Mouse (Mus musculus) hindbrain, embryonic 16.5 days (tissue): ENCODE results near the gene Ttc39d. TPM values are rescaled to one million over a fixed set of nuclear protein-coding genes. Genes with fewer than 3 reads are reported as not detected.
"Not testable (repeated sequence)": the region's sequence is repeated elsewhere in the genome, so short reads cannot be mapped to it uniquely, and the experiment has no call there.

Experiments used
- ATAC-seq: fragments of 200-750 bp; cut with Nextera tagmentation; 2 replicates; pipeline ENCODE4 v1.8.0; 2017; ENCODE audit warnings: moderate TSS enrichment, moderate library complexity
- H3K27ac ChIP-seq: fragments of 300-500 bp; sonication (generic); 2 replicates; pipeline ENCODE4 v1.5.1; 2014; ENCODE audit warnings: low read depth, mild to moderate bottlenecking, control low read depth, low read length, moderate library complexity
- H3K27me3 ChIP-seq: fragments of 300-500 bp; sonication (generic); replicated peaks from 2 replicates; pipeline ENCODE4 v1.6.1; 2014; ENCODE audit warnings: low read length; ENCODE audit not compliant: control insufficient read depth, insufficient read depth
- H3K36me3 ChIP-seq: fragments of 300-500 bp; sonication (generic); 2 replicates; pipeline ENCODE4 v1.6.1; 2014; ENCODE audit warnings: mild to moderate bottlenecking, low read length, moderate library complexity, mixed read lengths; ENCODE audit not compliant: control insufficient read depth, insufficient read depth
- H3K4me1 ChIP-seq: fragments of 300-500 bp; sonication (generic); 2 replicates; pipeline ENCODE4 v1.6.1; 2014; ENCODE audit warnings: low read depth, low read length; ENCODE audit not compliant: control insufficient read depth, insufficient read depth
- H3K4me2 ChIP-seq: fragments of 300-500 bp; sonication (generic); 2 replicates; pipeline ENCODE4 v1.6.1; 2014; ENCODE audit warnings: mild to moderate bottlenecking, low read length, control low read depth, moderate library complexity
- H3K4me3 ChIP-seq: fragments of 300-500 bp; sonication (generic); 2 replicates; pipeline ENCODE4 v1.5.1; 2014; ENCODE audit warnings: mild to moderate bottlenecking, low read length, control low read depth, moderate library complexity
- H3K9ac ChIP-seq: fragments of 300-500 bp; sonication (generic); 2 replicates; pipeline ENCODE4 v1.6.1; 2014; ENCODE audit warnings: low read depth, mild to moderate bottlenecking, control low read depth, low read length, moderate library complexity
- H3K9me3 ChIP-seq: fragments of 300-500 bp; sonication (generic); 2 replicates; pipeline ENCODE4 v1.6.1; 2014; ENCODE audit warnings: mild to moderate bottlenecking, low read length, moderate library complexity; ENCODE audit not compliant: control insufficient read depth
- WGBS: fragments of 180-500 bp; shearing (Covaris S2); extraction: QIAGEN DNeasy Blood & Tissue Kit; methylation state at CpG from one replicate; pipeline ENCODE4 v1.1.7; 2014; 5-methylcytosine and 5-hydroxymethylcytosine counted together
- polyA plus RNA-seq: library from polyadenylated mRNA; unstranded; fragments of >200 nt; fragmentation: Nextera tagmentation; extraction: Ambion mirVana; gene quantifications from 2 replicates; pipeline ENCODE4 v1.2.1, GENCODE M21; 2015

Ttc39d gene
- polyA plus RNA-seq, 1 experiment from 2014 or later: 0.10 TPM

DNA sequence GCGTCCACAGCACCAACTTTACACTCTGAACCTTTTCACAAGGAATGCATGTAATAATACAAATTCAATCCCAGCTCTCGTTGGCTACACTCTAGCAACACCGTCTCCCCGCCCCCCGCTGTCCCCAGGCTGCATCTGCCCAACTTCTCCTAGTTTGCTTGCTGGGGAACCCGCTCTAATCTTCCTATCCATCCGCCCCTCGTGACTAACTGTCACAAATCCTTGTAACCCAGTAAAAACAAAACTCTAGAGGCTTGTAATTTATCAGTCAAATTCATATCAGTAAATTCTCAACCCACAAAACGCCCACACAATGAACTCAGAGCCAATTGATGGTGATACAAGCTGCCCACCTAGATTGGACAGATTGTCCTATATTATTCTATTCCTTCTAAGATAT lies 13.9 kb downstream of the Ttc39d start:
- no peak overlapping the region for H3K27ac ChIP-seq
- H3K9ac ChIP-seq: no peak overlapping the region
- 70% methylated on average over 9 of the region's 9 CpGs for WGBS
- H3K27me3 ChIP-seq: 0 out of 2 replicates have a peak, but pooled peaks cover 3% of the 10 kb centered on the region
- no peak overlapping the region for H3K4me2 ChIP-seq
- H3K4me3 ChIP-seq: no peak overlapping the region
- peaks cover 5% of the 10 kb centered on the region for H3K4me1 ChIP-seq
- ATAC-seq: no peak
- no peaks in the 10 kb centered on the region for H3K9me3 ChIP-seq
- no peaks in the 10 kb centered on the region for H3K36me3 ChIP-seq

DNA sequence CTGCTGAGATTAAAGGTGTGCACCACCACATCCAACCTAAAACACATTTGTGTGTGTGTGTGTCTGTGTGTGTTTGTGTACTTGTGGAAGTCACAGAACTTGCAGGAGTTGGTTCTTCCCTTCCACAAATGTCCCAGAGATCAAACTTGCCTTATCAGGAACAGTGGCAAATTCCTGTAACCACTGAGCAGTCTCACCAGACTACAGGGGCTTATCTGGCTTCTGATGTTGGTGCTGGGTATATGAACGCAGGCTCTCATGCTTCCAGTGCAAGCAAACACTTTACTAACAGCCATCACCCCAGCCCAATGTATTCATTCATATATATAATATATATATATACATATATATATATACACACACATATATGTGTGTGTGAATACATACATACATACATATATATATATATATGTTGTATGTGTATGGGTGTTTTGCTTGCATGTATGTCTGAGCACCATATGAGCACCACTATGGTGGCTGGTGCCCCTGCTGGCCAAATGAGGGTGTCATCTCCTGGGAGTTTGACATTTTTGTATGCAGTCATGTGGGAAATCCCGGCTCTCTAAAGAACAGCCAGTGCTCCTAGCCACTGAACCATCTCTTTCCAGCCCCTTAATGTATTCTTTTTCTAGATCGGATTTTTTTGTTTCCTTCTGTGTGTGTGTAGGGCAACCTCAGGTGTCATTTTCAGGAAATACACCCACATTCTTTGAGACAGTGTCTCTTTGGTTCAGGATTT lies 14.8 kb downstream of the Ttc39d start:
- WGBS: 65% methylated on average over 3 of the region's 3 CpGs
- peaks cover 5% of the 10 kb centered on the region for H3K4me1 ChIP-seq

DNA sequence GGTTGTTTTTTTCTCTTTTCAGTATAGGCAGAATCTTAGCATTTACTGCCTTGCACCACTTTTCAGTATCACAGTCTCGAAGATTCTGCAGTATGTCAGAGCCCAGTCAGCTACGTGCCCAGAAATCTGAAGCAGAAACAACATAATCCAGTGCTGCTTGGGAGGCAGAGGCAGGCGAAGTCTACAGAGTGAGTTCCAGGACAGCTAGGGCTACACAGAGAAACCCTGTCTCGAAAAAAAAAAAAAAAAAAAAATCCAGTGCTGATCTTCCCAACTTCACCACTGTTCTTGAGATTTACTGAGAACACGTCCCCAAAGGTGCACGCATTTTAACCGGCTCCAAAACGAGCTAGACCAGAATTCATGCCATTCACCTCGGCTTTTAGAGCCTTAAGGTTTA lies 16.6 kb downstream of the Ttc39d start:
- peak overlapping the region; percentile 76 for H3K9ac ChIP-seq
- H3K36me3 ChIP-seq: no peaks in the 10 kb centered on the region
- H3K4me3 ChIP-seq: peak overlapping the region; percentile 64
- ATAC-seq: peak; percentile 57
- peaks cover 5% of the 10 kb centered on the region for H3K4me1 ChIP-seq
- 5% methylated on average over 9 of the region's 9 CpGs for WGBS
- peak overlapping the region; percentile 66 for H3K27ac ChIP-seq
- H3K27me3 ChIP-seq: 0 out of 2 replicates have a peak, but pooled peaks cover 3% of the 10 kb centered on the region
- peak overlapping the region; percentile 81 for H3K4me2 ChIP-seq
- H3K9me3 ChIP-seq: no peaks in the 10 kb centered on the region

More for the DNA sequence above, 14.8 kb downstream of the Ttc39d start:
- no peak for ATAC-seq
- no peaks in the 10 kb centered on the region for H3K9me3 ChIP-seq
- no peak overlapping the region for H3K4me2 ChIP-seq
- H3K27ac ChIP-seq: no peak overlapping the region
- H3K9ac ChIP-seq: no peak overlapping the region
- H3K27me3 ChIP-seq: 0 out of 2 replicates have a peak, but pooled peaks cover 3% of the 10 kb centered on the region
- H3K36me3 ChIP-seq: no peaks in the 10 kb centered on the region
- no peak overlapping the region for H3K4me3 ChIP-seq

DNA sequence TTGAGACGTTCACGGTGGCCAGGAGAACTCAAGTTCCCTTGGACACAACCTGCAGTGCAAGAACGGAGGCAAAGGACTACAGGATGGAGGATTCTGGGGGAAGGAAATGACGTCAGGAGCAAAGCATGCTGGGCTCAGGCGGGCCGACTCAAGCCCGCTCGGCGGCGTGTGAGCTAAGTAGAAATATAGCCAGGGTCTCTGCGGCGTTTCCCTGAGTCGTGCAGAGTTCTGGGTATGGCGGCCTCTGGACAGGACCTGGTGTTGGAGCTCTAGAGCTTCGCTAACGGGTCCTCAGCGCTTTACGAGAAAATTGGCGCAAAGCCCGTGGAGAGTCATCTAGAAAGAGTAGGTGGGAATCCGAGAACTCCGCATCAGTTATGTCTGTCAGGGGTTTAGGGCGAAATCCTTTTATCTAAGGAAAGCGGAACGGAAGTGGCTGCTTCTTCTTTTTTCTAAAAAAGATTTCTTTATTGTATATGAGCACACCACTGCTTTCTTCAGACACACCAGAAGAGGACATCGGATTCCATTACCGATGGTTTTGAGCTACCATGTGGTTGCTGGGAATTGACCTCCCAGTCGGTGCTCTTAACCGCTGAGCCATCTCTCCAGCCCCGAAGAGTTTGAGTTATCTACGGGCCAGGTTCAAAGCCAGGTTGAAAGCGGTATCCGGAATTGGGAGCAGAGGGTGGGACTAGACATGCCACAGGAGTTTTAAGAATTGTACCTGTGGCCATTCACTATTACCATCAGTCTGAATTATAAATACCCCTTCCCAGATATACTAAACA lies 17.3 kb downstream of the Ttc39d start, which contains the start of gene Gemin6:
Gene Gemin6, plus strand, starts transcription at position 116 of the 791 bp plus-strand sequence.
- Histone ChIP-seq H3K4me3 (peak within 1 kb of the TSS; percentile 64), H3K27me3 (0 out of 2 replicates have a peak, but pooled peaks cover 3% of the 10 kb centered on the region), H3K27ac (peak within 1 kb of the TSS; percentile 66), H3K4me2 (peak within 1 kb of the TSS; percentile 81), H3K36me3 (no peaks in the 10 kb centered on the region), H3K9ac (peak within 1 kb of the TSS; percentile 76), H3K9me3 (no peaks in the 10 kb centered on the region), H3K4me1 (peaks cover 5% of the 10 kb centered on the region)
- peak; percentile 98 for ATAC-seq
- WGBS: under 1% methylated on average over 33 of the region's 33 CpGs

DNA sequence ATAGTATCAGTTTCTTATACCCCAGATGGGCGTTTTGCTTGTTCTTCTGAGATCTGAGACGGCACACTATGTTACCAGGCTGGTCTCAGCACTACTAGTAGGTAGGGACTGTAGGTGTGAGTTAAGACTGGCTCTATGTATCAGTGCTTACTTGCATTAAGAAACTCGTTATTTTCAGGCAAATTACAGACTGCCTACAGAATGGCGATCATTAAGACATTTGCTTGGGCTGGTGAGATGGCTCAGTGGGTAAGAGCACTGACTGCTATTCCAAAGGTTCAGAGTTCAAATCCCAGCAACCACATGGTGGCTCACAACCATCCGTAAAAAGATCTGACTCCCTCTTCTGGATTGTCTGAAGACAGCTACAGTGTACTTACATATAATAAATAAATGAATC lies 17.9 kb downstream of the Ttc39d start:
- ATAC-seq: 0 out of 2 replicates have a peak, but pooled peaks have one; percentile 3
- H3K9ac ChIP-seq: peak overlapping the region; percentile 76
- H3K27me3 ChIP-seq, H3K4me1 ChIP-seq, H3K27ac ChIP-seq, H3K36me3 ChIP-seq, H3K9me3 ChIP-seq: not testable (repeated sequence)
- H3K4me3 ChIP-seq: peak overlapping the region; percentile 64
- 53% methylated on average over 4 of the region's 5 CpGs for WGBS
- peak overlapping the region; percentile 81 for H3K4me2 ChIP-seq

DNA sequence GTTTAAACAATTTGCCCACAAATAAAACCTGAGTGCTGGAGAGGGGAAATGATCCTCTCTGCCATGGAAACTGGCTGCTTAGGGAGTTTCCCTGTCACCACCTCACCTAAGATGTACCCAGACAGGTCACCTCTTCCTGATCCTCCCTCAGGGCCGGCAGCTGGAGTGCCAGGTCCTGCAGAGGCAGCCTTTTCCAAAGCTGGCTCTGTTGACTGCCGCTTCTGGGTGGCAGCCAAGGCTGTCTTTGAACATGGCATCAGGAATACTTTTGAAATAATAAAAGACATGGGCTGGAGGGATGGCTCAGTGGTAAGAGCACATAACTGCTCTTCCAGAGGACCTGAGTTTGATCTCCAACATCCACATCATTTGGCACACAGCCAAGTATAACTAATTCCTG lies 22.1 kb downstream of the Ttc39d start:
- no peak overlapping the region for H3K27ac ChIP-seq

DNA sequence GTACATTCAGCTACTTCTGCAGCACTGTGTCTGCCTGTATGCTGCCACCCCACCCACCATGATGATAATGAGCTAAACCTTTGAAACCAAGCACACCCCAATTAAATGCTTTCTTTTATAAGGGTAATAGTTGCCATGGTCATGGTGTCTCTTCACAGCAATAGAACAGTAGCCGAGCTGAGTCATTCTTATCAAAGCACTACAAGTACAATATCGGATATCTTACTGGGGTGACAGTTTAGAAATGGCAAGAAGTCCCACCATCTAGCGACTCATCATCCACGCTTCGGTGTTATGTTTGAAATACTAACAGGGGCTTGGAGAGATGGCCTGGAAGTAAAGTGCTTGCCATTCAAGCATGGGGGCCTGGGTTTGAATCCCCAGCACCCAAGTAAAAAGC lies 26.6 kb downstream of the Ttc39d start:
- Histone ChIP-seq H3K36me3 (peaks cover 5% of the 10 kb centered on the region; the same call in 1 of the 2 replicates), H3K27ac (no peak overlapping the region), H3K4me3 (no peak overlapping the region), H3K9ac (no peak overlapping the region), H3K9me3 (no peaks in the 10 kb centered on the region), H3K4me2 (no peak overlapping the region), H3K27me3 (no peaks in the 10 kb centered on the region), H3K4me1 (no peaks in the 10 kb centered on the region)
- 96% methylated on average over 5 of the region's 5 CpGs for WGBS
- ATAC-seq: no peak

More for the DNA sequence above, 22.1 kb downstream of the Ttc39d start:
- 74% methylated on average over 2 of the region's 2 CpGs for WGBS
- H3K4me2 ChIP-seq: no peak overlapping the region
- H3K4me1 ChIP-seq: peaks cover 5% of the 10 kb centered on the region
- H3K9me3 ChIP-seq: no peaks in the 10 kb centered on the region
- ATAC-seq: no peak
- no peaks in the 10 kb centered on the region for H3K27me3 ChIP-seq
- H3K4me3 ChIP-seq: no peak overlapping the region
- no peaks in the 10 kb centered on the region for H3K36me3 ChIP-seq
- no peak overlapping the region for H3K9ac ChIP-seq

DNA sequence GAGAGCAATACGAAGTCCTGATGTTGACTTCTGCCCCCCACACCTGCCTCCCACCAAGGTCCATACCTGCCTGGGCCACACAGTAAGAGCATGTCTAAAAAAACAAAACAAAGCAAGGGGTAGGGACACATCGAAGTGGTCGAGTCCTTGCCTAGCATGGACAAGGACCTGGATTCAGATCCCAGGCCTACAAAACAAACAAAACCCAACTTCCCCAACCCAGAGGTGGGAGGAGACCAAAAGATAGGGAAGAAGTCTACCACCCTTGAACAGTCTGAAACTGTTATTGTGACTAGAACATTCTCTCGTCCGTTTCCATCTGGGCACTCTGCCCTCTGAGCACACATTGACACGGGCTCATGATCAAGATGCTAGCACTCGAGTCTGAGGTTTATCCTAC lies 27.1 kb downstream of the Ttc39d start:
- no peak overlapping the region for H3K4me3 ChIP-seq
- no peak overlapping the region for H3K27ac ChIP-seq
- peaks cover 9% of the 10 kb centered on the region for H3K36me3 ChIP-seq
- ATAC-seq: no peak
- no peak overlapping the region for H3K4me2 ChIP-seq
- WGBS: 87% methylated on average over 7 of the region's 7 CpGs
- H3K27me3 ChIP-seq: no peaks in the 10 kb centered on the region
- no peaks in the 10 kb centered on the region for H3K9me3 ChIP-seq
- H3K4me1 ChIP-seq: no peaks in the 10 kb centered on the region
- H3K9ac ChIP-seq: no peak overlapping the region

DNA sequence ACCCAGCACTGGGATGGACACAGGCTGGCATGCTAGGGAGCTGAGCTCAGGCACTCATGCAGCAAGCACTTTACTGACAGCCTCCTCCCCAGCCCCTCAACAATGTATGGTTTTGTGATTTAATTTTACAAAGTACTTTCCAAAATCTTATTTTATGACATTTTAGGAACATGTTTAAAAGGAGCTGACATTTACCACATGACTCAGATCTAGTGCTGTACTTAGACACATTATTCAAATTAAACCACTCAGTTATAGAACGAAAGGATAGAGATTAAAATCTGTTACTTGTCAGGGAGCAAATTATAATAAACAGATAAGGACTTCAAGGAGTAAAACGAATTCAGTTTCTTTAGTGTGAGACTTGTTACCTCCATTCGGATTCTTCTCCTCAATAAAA lies 28.2 kb downstream of the Ttc39d start:
- Histone ChIP-seq H3K27ac (no peak overlapping the region), H3K9ac (no peak overlapping the region), H3K9me3 (no peaks in the 10 kb centered on the region), H3K27me3 (no peaks in the 10 kb centered on the region), H3K36me3 (peaks cover 15% of the 10 kb centered on the region), H3K4me2 (no peak overlapping the region), H3K4me1 (no peaks in the 10 kb centered on the region), H3K4me3 (no peak overlapping the region)
- ATAC-seq: no peak
- 90% methylated on average over 3 of the region's 3 CpGs for WGBS
